Mouse (Mus musculus) small intestine, adult 2 months (tissue): ENCODE measurements around the gene Txnrd2.

Experiments used
- CTCF ChIP-seq: fragments of 200-500 bp; IDR thresholded peaks from 2 replicates; pipeline ENCODE4 v1.5.1; 2012; ENCODE audit warnings: low read depth, mild to moderate bottlenecking, control low read depth, inconsistent platforms, low read length, moderate library complexity, mixed read lengths; ENCODE audit not compliant: insufficient replicate concordance, insufficient read length; ENCODE audit errors: extremely low read depth
- POLR2A ChIP-seq: fragments of 200-500 bp; IDR thresholded peaks from 2 replicates; pipeline ENCODE4 v1.6.1; 2012; ENCODE audit warnings: low read depth, mild to moderate bottlenecking, control low read depth, inconsistent platforms, low read length, moderate library complexity

- TF ChIP-seq CTCF (no peak), POLR2A (no peak)
These were observed 54.8 kb downstream of the Txnrd2 start for GRCm38 (mm10) chr16:18480933-18481485.
